Mouse (Mus musculus) heart, adult 8-10 months (tissue): ENCODE data around the gene Slc24a3. TPM values are rescaled to one million over a fixed set of nuclear protein-coding genes. Genes with fewer than 3 reads are reported as not detected.

ENCODE experiments used
- DNase-seq: peaks from one replicate; pipeline ENCODE4 v3.0.0; 2022; ENCODE audit warnings: low spot score
- total RNA-seq, 4 experiments: library from RNA; stranded (reverse); gene quantifications; 2 replicates each; pipeline ENCODE4 v1.2.4; 2022

Slc24a3 gene
- total RNA-seq, 4 experiments from 2014 or later = 1.7 to 2.4 (median 2.0) TPM

DNA sequence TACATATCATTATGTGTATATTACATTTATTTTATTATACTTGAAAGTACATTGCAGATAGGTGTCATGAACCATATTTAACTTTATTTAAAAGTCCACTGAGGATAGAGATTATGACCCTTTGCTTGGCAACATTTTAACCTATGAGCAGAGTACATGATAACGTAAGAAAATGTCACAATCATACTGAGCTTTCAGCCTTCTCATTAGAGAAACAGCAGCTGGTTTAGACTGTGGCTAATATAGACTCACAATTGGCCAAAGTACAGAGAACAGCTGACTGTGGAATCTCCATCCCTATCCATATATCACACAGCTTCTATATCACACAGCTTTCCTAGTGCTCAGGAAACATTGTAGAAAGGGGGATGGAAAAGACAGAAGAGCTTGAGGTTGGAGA, 111.8 kb downstream of the Slc24a3 start:
- DNase-seq = no peak

DNA sequence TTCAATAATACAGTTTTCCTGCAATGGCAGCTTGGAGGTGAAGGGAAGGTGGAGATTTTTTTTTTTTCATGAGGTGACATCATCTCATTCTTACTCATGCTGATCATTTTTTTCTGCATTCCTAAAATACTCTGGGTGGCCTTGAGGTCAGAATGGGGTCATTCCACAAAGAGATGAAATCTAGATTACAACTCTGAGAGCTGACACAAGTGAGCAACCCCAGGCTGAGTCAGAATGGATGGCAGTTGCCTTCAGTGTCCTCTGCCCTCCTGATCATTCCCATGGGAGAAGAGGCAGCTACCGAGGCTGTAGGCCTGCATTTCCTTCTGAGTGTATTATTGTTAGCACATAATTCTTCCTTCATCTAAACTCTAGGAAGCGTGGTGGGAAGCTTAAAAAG, 116.2 kb downstream of the Slc24a3 start:
- DNase-seq = no peak

DNA sequence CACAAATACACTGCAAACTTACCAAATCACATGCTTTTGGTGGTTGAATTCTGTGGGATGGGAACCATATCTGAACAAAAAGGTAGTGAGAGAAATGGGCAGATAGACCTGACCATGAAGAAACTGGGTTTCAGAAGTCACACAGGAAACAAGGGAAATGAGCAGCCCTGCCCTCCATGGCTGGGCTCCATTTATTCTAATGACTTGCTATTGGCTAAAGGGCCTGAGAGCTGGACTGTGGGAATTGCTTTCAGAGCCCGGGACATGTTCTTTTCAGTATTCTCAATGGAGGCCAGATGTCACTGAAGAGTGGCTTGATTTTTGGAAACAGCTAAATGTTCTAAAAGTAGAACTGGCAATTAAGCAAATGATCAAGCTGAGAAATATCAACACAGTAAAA, 120.9 kb downstream of the Slc24a3 start:
- DNase-seq = peak; percentile 47

DNA sequence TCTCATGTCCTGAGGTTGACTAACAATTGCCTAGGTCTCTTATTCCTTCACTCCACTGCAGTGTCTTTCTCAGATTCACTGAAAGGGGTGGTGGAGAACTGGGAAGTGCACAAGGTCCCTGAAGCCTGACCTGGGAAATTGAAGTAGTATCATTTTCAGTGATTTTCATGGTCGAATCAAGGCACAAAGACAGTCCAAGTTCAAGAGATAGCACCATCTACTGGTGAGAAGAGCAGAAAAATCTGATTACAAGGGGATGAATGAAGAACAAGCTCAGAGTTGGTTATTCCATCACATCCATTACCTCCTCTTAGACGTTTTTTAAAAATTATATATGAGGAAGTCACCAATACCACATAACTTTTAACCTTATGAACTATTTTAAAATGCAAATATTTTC, 123.9 kb downstream of the Slc24a3 start:
- peak; percentile 19 for DNase-seq

DNA sequence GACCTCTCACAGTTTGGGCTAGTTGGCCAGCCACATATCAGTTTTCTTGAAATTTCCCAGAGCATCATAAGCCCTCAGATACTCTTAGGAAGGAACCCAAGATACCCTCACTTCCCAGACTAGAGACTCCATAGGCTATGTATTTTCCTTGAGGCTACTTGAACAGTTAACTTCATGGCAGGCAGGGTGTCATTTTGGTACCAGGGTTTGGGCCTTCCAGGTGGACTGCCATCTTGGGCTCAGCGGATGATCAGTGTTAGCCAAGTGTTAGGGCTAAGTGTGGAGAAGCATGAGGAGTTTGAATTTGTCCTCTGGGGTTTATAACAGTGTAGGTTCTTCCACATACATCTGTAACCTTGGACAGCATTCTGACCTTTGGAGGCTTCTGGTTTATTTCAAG, 124.6 kb downstream of the Slc24a3 start:
- no peak for DNase-seq

DNA sequence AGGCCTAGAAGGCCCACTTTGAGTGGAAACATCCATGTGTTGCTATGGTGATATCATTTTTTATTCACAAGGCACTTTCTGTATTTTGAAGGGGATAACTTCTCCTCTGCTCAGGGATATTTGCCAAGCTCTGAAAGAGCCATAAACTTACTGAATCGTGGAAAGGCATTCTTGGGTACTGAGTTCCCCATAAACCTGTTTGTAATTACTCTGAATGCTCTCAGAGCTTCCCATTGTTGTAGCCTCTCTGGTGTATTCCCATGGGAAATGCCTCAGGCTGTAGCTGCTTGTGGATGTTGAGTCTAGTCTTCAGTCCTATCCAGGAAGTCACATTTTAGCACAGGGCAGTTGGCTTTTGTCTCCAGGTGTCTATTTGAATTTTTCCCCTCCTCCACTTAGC, 125.3 kb downstream of the Slc24a3 start:
- no peak for DNase-seq

DNA sequence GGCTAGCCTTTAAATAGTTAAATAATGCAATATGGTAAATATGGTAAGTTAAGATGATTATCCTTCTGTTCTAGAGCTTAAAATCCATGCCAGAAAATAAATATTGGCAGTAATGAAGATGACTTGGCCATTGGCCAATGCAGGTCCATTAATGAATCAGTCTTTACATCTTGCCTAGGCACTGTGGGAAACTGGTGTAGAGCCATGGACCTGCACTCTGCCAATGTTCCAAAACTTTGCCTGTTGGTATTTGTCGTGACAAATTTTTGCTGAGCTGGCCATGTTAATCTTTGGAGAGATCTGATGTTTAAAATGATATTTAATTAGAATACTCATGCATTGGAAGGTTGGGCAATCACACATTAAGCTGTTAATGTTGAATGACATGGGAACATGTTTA, 129.4 kb downstream of the Slc24a3 start:
- DNase-seq = no peak

DNA sequence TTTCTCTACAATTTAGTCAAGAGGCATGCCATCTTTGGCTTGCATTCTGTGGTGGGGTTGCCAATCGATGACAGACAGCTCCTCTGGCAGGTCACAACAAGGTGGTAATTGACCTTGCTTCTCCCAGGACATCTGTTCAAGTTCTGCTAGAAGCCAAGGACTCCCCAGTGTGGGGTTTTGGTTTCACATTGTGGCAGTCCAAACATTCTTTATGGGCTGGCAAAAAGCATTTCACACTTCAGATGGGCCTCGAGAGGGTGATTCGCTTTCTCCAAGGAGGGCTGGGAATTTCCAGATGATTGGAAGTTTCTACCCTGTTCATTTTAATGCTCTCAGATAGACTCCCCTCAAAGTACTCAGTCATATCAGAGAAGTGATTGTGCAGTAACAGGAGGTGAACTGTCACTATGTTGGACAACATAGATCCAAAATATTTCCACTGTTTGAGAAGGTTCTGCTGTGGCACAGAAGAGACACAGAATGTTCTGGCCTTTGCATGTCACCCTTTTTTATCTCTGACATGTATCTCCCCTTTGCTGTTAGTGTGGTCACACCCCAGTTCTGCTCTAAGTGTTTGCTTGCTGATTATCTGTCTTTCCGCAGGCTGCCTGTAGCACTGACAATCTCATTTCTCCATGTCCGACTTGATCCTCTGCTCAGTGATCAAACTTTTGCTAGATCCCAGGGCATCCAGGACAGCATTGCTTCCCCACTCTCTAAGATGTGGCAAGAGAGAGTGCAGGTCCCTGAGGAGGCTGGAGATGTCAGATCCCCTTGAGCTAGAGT, 132.6 kb downstream of the Slc24a3 start:
- DNase-seq = no peak

DNA sequence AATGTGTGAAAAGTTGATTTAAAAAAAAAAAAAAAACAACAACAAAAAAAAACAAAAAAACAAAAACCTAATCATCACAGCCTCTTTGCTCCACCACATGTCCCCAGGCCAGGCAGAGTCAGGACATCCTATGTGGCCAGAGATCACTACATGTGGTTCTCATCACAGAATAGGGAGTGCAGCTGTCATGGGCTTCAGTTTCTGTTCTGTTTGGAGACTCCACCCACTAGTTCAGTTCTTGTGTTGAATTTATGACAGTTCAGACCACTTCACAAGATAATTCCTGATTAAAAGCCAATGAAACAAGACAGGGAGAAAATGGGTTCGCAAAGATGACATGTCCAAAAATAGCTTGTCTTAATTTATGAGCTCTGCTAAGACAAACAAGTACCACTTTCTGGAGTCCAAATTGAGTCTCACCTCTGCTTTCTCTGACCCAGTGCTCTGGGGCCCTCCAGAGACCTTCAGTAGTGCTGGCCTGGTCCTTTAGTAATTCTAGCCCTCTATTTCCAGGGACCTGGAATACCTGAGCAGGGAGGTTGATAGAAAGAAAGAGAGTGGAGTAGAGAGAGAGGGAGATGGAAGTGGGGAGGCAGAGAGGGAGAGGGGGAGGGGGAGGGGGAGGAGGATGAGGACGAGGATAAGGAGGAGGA, 139.8 kb downstream of the Slc24a3 start:
- no peak for DNase-seq

DNA sequence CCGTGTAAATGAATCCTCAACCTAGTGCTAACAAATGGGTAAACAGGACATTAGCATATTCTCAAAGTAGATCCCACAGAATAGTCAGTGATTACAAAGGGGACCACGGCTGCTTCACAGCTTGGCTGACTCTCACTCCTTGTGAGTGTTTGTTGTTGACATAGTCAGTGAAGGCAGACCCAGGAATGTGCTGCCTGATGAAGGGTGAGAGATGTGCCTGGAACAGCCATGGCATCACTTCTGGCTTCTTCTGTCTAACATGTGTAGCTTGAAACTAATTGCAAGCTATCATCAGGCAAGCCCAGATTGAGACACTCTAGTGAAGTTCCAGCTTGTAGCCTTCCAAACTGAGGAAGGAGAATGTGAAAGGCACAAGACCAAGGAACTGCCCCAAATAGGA, 151.4 kb downstream of the Slc24a3 start:
- no peak for DNase-seq

DNA sequence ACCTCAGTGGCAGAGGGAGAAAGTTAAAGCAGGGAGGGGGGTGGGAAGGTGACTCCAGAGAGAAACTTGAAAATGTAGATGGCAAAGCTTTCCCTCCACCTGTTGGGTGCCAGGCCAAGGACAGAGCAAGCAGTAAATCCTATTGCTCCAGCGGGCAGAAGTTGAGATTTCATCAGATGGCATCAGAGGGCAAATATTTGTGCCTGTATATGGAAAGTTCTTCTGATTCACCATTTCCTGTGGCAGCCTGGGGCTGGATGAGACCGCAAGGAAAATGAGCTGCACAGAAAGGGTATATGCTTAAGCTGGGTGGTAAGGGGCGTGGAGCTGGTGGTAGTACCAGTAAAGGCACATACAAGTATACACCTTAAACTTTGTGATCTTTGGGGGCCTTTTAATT, 153.7 kb downstream of the Slc24a3 start:
- DNase-seq = no peak

DNA sequence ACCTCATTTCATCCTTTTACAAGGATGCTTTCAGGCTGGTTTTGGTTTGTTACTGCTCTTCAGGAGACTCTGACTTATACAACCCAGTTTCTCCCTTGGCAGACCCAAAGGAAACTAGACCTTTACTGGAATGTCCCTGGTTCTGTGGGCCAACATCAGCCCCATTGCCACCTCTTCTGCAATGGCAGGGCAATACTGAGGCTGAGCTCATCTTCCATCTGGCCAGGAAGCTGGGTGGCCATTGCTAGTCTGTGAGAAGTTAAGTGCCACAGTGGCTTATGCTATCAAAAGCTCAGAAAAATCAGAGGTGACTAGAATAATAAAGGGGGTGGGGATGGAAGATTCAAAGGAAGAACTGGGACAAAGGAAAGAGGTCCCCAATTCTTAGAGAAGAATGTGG, 154.2 kb downstream of the Slc24a3 start:
- DNase-seq = no peak

DNA sequence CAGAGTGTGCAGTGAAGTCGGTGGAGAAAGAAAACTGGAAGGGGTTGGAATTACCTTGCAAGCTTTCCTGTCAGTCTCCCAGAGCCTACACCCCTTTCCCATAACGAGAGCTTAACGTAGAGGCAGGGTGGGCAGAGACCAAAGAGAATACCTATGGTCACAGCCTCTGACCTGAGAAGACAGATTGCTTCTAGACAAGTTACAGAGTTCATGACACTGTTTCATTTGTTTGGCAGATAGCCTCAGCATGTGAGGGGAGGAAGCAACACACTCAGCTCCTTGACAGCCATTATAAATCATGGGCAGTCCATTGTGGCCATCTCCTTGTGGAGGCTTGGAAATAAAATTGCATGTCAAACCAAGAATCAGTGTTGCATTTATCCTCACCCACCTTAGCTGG, 156.9 kb downstream of the Slc24a3 start:
- DNase-seq = no peak

DNA sequence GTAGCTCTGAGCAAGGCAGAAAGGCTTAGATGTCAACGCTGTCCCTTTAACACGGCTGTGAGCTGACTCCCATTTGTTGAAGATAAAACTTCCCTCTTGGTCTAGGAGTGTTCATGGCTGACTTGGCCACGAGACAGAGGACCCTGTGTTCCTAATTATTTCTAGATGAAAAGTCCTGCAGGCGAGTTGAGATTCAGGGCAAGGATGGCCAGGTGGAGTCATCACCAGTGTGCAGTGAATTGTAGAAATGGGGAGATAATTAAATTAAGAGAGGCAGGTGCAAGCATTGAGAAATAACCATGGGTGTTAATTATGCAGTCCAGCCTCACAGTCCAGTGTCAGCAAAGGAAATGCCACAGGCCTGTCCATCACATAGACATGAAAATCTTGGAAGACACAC, 158.3 kb downstream of the Slc24a3 start:
- DNase-seq = no peak

DNA sequence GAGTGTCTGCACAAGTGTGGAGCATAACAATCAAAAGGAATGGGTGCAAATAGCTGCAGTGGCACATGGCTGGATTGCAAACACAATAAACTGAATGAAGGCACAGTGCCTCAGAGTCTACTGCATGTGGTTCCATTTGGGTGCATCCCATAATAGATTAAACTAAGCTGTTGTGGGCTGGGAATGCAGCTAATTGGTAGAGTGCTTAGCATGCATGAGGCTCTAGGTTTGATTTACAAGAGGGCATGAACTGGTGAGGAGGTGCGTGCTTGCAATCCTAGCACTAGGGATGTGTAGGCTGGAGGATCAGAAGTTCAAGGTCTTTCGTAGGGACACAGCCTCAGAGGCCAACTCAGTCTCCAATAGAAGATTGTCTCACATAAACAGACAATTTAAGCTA, 159.0 kb downstream of the Slc24a3 start:
- no peak for DNase-seq

DNA sequence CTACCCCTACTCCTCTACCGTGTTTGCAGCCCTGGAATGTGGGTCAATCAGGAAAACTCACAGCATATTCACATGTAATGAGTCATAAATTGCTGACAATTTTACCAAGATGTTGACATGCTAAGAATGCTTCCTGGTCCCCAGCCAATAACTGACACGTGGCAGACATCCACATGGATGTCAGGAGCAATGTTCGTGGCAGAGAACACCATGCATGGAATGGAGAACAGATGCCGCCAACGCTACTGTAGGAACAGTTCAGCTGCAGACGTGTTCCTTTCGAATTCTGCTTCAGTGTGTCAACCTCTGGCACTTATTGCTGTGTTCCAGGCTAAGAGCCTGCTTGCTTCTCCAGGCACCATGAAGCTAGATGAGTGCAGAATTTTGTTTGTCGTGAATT, 162.2 kb downstream of the Slc24a3 start:
- peak; percentile 38 for DNase-seq

DNA sequence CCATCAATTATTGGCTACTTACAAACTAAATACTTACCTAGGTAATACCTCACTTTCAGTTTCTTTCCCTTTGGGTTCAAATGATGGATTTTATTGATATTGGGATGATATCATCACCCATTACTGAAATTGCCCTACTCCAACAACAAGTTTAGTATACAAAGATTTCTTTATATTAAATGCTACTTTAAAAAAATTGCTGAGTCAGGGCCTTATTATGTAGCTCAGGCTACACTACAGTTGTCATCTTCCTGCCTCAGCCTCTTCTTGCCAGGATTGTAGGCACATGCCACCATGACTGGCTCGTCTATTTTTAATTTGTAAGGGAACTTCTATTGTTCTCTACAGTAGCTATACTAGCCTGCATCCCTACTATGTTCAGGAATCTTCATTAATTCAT, 164.0 kb downstream of the Slc24a3 start:
- no peak for DNase-seq

DNA sequence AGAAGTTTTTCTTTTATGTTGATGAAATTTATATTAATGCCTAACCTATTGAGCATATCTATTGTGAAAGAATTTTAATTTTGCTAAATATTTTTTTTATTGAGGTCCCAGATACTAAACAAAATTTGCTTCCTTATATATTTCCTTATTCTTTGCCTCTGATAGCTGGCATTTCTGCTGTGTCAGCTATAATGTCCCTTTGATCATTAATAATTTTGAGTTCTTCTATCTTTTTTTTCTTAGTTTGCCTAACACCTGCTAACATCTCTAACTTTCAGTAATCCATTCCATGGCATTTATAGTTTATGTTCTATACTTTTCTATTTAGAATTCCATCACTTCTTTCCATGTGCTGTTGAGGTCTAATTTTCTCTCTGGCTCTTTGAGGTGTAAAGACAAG, 165.9 kb downstream of the Slc24a3 start:
- DNase-seq = no peak

DNA sequence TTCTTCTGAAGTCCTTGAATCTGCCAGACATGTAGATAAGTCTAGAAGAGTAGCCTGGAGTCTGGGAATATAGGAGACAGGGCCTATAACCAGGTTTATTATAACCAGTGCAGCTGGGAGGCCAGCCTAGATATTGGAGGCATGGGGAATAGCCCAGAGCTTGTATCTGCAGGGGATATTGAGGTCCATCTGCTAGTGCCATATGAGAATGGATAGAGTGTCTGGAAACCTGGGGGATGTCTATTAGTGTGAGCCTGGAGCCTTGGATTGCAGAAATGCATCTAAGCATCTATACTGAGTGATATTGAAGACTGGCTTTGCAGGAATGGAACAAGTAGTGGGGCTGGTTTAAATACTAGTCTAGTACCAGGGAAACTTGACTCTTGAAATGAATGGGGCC, 168.9 kb downstream of the Slc24a3 start:
- DNase-seq = no peak

DNA sequence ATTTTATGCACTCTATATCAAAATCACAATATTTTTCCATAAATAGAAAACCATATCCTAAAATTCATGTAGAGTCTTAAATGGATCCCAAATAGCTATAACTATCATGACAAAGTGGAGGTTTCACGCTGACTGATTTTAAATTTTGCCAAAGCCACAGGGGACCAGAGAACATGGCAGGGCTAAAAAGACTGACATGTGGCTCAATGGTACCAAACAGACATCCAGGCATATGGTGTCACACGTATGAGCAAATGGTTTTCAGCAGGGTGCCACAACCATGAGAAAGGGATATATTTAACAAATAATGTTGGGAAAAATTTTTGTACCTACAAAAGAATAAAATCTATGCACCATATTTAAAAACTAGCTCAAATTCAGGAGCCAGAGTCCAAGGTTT, 173.3 kb downstream of the Slc24a3 start:
- DNase-seq = no peak

DNA sequence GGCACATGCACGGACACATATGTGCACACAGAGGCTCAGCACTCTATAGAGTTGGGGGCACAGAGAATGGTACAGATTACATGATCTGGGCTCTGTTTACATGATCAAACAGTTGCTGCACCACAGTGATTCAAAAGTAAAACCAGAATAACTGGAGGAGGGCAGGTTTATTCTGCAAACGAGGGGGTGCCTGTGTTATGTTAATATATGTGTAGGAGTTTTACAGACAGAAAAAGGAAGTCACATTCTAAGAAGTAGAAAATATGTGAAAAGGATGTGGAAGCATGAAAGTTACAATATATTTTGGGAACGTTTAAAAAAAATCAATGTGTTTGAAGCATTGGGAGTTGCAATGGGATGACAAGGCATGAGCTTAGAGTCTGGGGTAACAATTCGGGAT, 175.4 kb downstream of the Slc24a3 start:
- no peak for DNase-seq

DNA sequence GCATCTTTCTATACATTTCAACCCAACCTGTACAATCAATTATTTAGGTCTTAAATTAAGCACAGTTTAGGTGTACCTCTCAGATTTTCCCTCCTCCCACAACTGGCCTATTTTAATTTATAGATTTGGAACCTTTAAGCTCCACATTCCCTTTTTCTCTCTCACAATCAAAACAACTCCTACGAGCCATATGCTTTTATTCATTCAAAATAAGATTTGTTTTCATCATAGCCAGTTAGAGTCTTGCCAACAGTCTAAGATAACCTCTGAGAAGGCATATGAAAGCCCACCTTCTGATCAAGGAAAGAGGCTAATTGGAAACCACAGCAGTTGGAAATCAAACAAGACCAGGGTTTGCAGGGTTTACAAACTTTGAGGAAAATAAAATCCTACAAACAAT, 177.0 kb downstream of the Slc24a3 start:
- DNase-seq = no peak

DNA sequence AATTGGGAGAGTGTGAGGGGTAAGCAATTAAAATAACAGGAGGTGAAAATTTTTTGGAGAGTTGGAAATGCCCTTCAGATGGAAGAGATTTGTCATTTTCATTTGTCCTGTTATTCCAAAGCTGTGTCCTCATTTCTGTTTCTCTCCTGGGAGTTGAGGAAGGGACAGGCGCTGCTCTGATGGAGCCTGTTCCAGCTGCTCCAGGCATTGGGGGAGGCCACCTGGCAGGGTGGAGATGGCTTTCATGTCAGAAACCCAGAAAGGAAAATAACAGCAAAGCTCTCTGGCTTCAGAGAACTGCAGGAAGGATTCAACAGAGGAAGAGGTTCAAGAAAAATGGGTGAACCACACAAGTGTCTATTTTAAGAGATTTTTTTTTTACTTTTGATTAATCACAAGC, 186.2 kb downstream of the Slc24a3 start:
- DNase-seq = no peak
